Mouse (Mus musculus) neural tube, embryonic 15.5 days (tissue): ENCODE results near the gene Sema6d. TPM values are rescaled to one million over a fixed set of nuclear protein-coding genes. Genes with fewer than 3 reads are reported as not detected.
"Not testable (repeated sequence)": the region's sequence is repeated elsewhere in the genome, so short reads cannot be mapped to it uniquely, and the experiment has no call there.

Experiments
- ATAC-seq: fragments of 200-750 bp; cut with Nextera tagmentation; 2 replicates; pipeline ENCODE4 v1.8.0; 2017; ENCODE audit warnings: mild to moderate bottlenecking, moderate TSS enrichment, moderate library complexity; ENCODE audit not compliant: low FRiP score
- H3K27ac ChIP-seq: fragments of 300-500 bp; sonication (generic); replicated peaks from 2 replicates; pipeline ENCODE4 v1.5.1; 2015; ENCODE audit warnings: mild to moderate bottlenecking, inconsistent platforms
- H3K27me3 ChIP-seq: fragments of 300-500 bp; sonication (generic); replicated peaks from 2 replicates; pipeline ENCODE4 v1.6.1; 2015; ENCODE audit warnings: inconsistent platforms
- H3K36me3 ChIP-seq: fragments of 300-500 bp; sonication (generic); 2 replicates; pipeline ENCODE4 v1.6.1; 2015; ENCODE audit warnings: inconsistent platforms
- H3K4me1 ChIP-seq: fragments of 300-500 bp; sonication (generic); 2 replicates; pipeline ENCODE4 v1.6.1; 2015; ENCODE audit warnings: inconsistent platforms
- H3K4me2 ChIP-seq: fragments of 300-500 bp; sonication (generic); 2 replicates; pipeline ENCODE4 v1.6.1; 2015; ENCODE audit warnings: inconsistent platforms, mild to moderate bottlenecking, moderate library complexity
- H3K4me3 ChIP-seq: fragments of 300-500 bp; sonication (generic); replicated peaks from 2 replicates; pipeline ENCODE4 v1.5.1; 2015; ENCODE audit warnings: mild to moderate bottlenecking, inconsistent platforms
- H3K9ac ChIP-seq: fragments of 300-500 bp; sonication (generic); replicated peaks from 2 replicates; pipeline ENCODE4 v1.6.1; 2015; ENCODE audit warnings: mild to moderate bottlenecking, inconsistent platforms
- H3K9me3 ChIP-seq: fragments of 300-500 bp; sonication (generic); replicated peaks from 2 replicates; pipeline ENCODE4 v1.6.1; 2016; ENCODE audit warnings: inconsistent platforms
- WGBS: fragments of 180-500 bp; shearing (Covaris S2); methylation state at CpG from one replicate; pipeline ENCODE4 v1.1.7; 2015; ENCODE audit warnings: mixed read lengths; 5-methylcytosine and 5-hydroxymethylcytosine counted together
- polyA plus RNA-seq: library from polyadenylated mRNA; unstranded; fragments of >200 nt; fragmentation: Nextera tagmentation; extraction: Ambion mirVana; gene quantifications from 2 replicates; pipeline ENCODE4 v1.2.1, GENCODE M21; 2015

The Sema6d gene
- polyA plus RNA-seq, 1 experiment from 2014 or later, result 50.4 TPM

DNA sequence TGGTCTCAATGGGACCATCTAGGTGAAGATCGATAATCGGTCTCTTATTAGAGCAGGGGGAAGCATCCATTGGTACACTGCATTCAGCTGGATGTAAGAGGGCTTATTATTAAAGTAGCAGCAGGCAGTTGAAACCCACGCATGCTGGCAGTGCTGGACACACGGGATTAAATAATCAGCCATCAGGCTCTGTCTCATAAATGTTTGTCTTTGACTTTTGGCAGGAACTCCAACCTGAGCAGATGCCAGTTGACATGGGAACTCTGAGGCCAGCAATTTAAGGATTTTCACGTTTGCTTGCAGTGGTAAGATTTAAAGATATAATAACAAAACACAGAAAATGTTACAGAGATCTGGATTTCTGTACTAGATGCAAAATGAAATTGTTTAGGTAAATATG, 208.6 kb downstream of the Sema6d start:
- Histone ChIP-seq H3K27me3 (no peaks in the 10 kb centered on the region), H3K9me3 (no peaks in the 10 kb centered on the region; the same call in 1 of the 2 replicates), H3K9ac (no peak overlapping the region), H3K4me3 (no peak overlapping the region), H3K4me1 (no peaks in the 10 kb centered on the region), H3K36me3 (no peaks in the 10 kb centered on the region), H3K4me2 (no peak overlapping the region), H3K27ac (no peak overlapping the region)
- no peak for ATAC-seq
- WGBS, result 42% methylated on average over 5 of the region's 5 CpGs

DNA sequence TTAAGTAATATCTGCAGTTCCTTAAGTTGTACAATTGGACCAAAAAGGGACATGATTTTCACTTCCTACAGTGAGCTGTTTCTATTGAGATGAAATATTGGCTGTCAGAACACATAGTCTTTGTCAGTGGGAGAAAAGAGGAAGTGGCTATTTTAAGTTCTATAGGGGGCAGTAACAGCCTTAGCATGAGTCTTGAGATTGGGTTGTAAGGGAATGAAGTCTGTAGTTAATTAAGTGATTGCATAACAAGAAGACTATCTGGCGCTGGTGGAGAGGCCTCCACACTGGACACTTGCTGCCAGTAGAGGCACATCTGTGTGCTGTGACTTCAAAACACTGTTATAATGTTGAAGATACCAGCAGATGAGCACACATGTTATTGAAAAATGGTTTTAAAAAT, 209.1 kb downstream of the Sema6d start:
- H3K27me3 ChIP-seq, result no peaks in the 10 kb centered on the region
- H3K9ac ChIP-seq, result no peak overlapping the region
- no peak for ATAC-seq
- 78% methylated on average over 1 of the region's 1 CpGs for WGBS
- H3K4me2 ChIP-seq, result no peak overlapping the region
- no peak overlapping the region for H3K27ac ChIP-seq
- H3K36me3 ChIP-seq, result no peaks in the 10 kb centered on the region
- no peak overlapping the region for H3K4me3 ChIP-seq
- H3K4me1 ChIP-seq, result no peaks in the 10 kb centered on the region
- no peaks in the 10 kb centered on the region; the same call in 1 of the 2 replicates for H3K9me3 ChIP-seq

DNA sequence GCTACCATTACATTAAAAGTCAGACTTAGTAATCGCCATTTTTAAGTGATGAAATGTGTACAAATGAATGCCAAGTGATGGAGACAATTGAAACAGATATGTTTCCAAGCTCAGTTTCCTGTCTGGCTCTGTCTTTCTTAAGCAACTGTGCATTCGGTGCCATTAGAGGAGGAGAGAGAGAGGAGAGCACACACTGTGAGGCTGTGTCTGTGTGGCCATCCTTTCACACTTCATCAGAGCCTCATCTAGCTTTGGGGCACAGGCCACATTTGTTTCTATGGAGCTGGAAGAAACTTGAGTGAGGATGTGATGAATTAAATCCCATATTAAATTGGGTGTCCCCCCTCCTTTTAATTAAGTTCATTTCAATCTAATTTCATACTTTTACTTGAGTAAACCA, 218.8 kb downstream of the Sema6d start:
- 70% methylated on average over 2 of the region's 2 CpGs for WGBS
- no peaks in the 10 kb centered on the region for H3K4me1 ChIP-seq

DNA sequence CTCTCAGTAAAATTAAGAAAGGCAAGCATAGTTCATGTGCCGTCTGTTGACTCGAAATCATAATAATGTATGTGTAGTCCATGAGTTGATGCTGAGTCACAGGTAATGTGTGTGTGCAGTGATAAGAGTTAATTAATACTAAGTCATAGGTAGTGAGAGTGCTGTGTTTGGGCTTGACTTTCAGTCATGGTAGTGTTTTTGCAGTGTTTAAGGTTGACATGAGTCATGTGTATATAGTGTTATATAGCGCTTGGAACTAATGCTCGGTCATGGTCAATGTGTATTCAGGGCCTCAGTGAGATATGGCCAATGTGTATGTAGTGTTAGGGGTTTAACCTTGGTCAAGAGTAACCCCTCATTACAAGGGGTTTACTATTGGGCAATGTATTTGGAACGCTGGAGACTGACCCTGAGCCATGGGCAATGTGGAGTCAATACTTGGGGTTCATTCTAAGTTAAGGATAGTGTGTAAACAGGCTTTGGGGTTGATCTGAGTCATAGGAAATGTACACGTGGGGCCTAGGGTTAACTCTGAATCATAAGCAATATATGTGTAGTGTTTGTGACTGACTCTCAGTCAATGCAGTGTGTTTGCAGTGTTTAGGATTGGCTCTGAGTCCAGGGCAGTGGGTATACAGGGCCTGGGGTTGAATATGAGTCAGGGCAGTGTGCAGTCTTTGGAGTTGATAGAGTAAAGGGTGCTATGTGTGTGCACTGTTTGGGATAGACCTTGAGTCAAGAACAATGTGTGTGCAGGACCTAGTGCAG, 219.8 kb downstream of the Sema6d start:
- no peaks in the 10 kb centered on the region for H3K36me3 ChIP-seq
- no peaks in the 10 kb centered on the region for H3K9me3 ChIP-seq
- no peaks in the 10 kb centered on the region for H3K27me3 ChIP-seq
- no peak overlapping the region for H3K9ac ChIP-seq
- no peak overlapping the region for H3K4me2 ChIP-seq
- no peak for ATAC-seq
- 91% methylated on average over 6 of the region's 6 CpGs for WGBS
- no peak overlapping the region for H3K27ac ChIP-seq
- H3K4me1 ChIP-seq, result no peaks in the 10 kb centered on the region
- H3K4me3 ChIP-seq, result no peak overlapping the region

More for the DNA sequence above, 218.8 kb downstream of the Sema6d start:
- no peak overlapping the region for H3K27ac ChIP-seq
- H3K4me2 ChIP-seq, result no peak overlapping the region
- no peaks in the 10 kb centered on the region for H3K36me3 ChIP-seq
- H3K9ac ChIP-seq, result no peak overlapping the region
- ATAC-seq, result no peak
- H3K27me3 ChIP-seq, result no peaks in the 10 kb centered on the region
- H3K9me3 ChIP-seq, result no peaks in the 10 kb centered on the region
- no peak overlapping the region for H3K4me3 ChIP-seq

DNA sequence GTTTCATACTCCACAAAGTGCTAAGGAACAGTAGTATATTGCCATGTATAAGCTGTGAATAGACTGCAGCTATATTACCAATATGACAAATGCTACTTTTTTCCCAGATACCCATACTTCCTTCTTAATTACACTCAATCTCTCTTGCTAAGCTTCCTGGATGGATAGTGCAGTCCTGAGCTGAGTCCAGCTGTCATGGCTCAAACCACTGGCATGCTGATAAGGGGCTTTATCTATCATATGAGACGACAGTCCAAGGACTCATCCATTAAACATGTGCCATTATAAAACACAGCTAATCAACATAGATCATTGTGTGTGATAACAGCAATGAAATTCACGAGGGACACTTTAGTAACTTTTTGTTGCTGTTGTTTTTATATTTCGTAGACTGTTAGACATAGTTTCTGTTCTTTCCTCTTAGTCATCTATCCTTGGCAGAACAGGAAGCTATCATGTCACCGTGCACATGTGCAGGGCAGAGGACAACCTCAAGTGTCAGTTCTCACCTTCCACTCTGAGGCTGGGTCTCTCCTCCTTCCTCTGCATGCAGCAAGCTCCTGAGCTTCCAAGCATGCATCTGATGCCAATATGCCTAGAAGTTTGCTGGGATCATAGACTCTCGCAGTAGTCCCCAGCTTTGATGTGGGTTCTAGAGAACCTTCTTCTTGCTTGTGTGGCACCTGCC, 232.9 kb downstream of the Sema6d start:
- H3K9ac ChIP-seq, result no peak overlapping the region
- H3K36me3 ChIP-seq, result no peaks in the 10 kb centered on the region
- 79% methylated on average over 5 of the region's 5 CpGs for whole genome bisulfite sequencing
- no peak overlapping the region for H3K4me3 ChIP-seq
- no peak for ATAC-seq
- H3K4me2 ChIP-seq, result no peak overlapping the region
- H3K27me3 ChIP-seq, result no peaks in the 10 kb centered on the region
- H3K9me3 ChIP-seq, result no peaks in the 10 kb centered on the region
- H3K27ac ChIP-seq, result no peak overlapping the region
- no peaks in the 10 kb centered on the region for H3K4me1 ChIP-seq

DNA sequence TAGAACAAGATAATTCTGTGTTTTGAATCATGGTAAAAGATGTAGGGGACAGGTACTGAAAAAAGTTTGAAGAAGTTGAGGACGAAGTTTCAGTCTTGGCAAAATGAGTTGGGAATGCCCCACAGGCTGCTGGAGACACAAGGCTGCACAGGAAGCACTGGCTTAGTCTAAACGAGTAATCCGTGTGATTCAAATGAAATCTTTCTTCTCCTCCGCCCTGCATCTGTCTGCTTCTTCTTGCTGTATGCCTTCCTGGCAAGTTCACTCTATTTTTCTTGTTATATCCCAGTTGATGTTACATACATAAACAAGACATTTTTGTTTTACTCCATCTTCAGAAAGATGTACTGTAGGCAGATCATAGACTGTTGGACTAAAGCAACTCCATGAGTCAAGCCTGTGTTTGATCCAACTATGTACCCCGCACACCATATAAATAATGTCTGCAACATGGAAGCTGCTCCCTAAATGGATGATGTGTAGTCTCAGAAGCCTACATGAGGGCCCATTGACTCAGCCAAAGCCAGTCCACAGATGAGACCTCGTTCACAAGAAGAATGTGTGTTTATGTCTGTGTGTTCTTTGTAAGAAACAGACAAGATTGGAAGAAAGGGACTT, 234.4 kb downstream of the Sema6d start:
- no peak overlapping the region for H3K9ac ChIP-seq
- 87% methylated on average over 6 of the region's 6 CpGs for WGBS
- H3K27me3 ChIP-seq, result no peaks in the 10 kb centered on the region
- H3K36me3 ChIP-seq, result no peaks in the 10 kb centered on the region
- H3K27ac ChIP-seq, result no peak overlapping the region
- H3K4me2 ChIP-seq, result no peak overlapping the region
- no peaks in the 10 kb centered on the region for H3K4me1 ChIP-seq
- no peak overlapping the region for H3K4me3 ChIP-seq
- ATAC-seq, result no peak
- H3K9me3 ChIP-seq, result no peaks in the 10 kb centered on the region

DNA sequence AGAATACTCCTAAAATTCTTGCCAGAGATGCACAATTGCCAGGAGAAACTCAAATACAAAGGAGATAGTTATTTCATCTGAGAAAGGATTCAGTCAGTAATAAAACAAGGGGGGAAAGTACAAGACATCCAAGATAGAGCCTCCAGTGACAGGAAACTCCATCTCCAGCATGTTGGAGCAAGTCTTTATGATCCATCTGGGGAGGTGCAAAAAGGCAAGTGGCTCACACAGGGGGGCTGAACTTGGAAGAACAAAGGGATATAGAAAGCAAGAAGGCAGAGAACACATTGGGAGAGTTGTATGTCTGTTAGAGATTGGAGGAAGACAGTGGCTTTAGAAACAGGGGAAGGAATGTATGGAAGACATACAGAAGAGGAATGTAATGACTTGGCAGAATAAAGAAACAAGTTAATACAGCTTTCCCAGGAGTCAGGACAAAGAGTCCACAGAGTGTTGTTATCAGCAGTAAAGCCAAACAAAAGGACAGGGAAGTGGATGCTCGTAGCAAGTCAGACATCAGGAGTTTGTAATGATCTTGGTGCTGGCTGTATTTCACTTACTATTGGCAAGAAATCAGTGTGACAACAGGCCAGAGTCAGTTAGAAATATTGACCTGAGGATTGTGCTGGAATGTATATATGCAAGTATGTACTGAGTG, 239.8 kb downstream of the Sema6d start:
- Histone ChIP-seq H3K9me3 (no peaks in the 10 kb centered on the region), H3K27me3 (no peaks in the 10 kb centered on the region), H3K4me2 (no peak overlapping the region), H3K4me3 (no peak overlapping the region), H3K9ac (no peak overlapping the region), H3K36me3 (no peaks in the 10 kb centered on the region), H3K4me1 (no peaks in the 10 kb centered on the region), H3K27ac (no peak overlapping the region)
- ATAC-seq, result no peak
- 15% methylated on average over 1 of the region's 1 CpGs for WGBS

DNA sequence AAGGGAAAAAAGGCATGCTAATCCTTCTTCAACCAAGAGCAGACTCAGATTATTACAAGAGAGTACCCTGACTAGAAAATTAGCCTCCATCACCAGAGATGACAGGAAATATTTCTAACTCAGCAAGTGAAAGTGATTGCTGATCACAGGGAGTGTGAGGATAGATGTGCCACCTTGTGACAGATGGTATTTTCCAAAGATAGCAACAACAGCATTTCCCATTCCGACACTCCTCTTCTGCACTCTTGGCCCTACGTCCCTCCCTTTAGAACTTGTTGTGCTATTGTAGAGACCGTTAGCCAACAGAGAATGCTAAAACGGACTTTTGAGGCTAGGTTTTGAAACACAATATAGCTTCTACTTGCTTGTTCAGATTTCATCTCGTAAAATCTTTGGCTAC, 243.1 kb downstream of the Sema6d start:
- 86% methylated on average over 5 of the region's 5 CpGs for WGBS
- Histone ChIP-seq H3K27ac (no peak overlapping the region), H3K4me2 (no peak overlapping the region), H3K9me3 (no peaks in the 10 kb centered on the region), H3K36me3 (no peaks in the 10 kb centered on the region), H3K4me3 (no peak overlapping the region), H3K27me3 (no peaks in the 10 kb centered on the region), H3K9ac (no peak overlapping the region), H3K4me1 (no peaks in the 10 kb centered on the region)
- ATAC-seq, result no peak

DNA sequence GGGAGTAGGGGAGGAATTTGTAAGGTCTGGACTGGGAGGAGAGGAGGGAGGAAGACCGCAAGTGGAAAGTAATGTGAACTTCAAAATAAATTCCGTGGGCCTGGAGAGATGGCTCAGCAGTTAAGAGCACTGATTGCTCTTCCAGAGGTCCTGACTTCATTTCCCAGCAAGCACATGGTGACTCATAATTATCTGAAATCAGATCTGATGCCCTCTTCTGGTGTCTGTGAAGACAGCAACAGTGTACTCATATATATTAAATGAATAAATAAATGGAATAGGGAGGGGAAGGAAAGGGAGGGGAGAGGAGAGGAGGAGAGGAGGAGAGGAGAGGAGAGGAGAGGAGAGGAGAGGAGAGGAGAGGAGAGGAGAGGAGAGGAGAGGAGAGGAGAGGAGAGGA, 244.9 kb downstream of the Sema6d start:
- H3K36me3 ChIP-seq, H3K9ac ChIP-seq, H3K4me2 ChIP-seq, H3K9me3 ChIP-seq, H3K27me3 ChIP-seq, H3K4me1 ChIP-seq, ATAC-seq, H3K4me3 ChIP-seq, H3K27ac ChIP-seq: not testable (repeated sequence)
- WGBS, result 80% methylated on average over 2 of the region's 2 CpGs

DNA sequence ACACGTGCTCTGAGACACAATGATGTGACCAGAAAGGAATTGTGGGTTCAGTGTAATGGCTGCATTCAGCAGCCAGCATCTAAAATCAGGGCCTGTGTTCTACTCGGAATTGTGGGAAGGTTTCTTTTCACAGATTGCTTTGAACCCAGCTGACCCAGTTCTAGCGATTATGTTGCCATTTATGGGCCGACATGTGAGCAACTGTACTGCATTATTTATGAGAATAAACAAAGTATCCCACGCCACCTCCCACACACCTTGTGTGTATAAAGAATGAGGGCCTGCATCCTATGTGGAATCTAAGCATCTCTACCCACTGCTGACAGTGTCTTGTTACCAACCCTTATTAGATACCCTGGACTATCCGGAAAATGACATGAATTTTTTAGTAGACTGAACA, 248.5 kb downstream of the Sema6d start:
- 54% methylated on average over 6 of the region's 6 CpGs for WGBS
- Histone ChIP-seq H3K27me3 (no peaks in the 10 kb centered on the region), H3K9me3 (no peaks in the 10 kb centered on the region), H3K9ac (no peak overlapping the region), H3K4me1 (no peaks in the 10 kb centered on the region), H3K4me3 (no peak overlapping the region), H3K36me3 (no peaks in the 10 kb centered on the region), H3K4me2 (no peak overlapping the region), H3K27ac (no peak overlapping the region)
- ATAC-seq, result no peak

DNA sequence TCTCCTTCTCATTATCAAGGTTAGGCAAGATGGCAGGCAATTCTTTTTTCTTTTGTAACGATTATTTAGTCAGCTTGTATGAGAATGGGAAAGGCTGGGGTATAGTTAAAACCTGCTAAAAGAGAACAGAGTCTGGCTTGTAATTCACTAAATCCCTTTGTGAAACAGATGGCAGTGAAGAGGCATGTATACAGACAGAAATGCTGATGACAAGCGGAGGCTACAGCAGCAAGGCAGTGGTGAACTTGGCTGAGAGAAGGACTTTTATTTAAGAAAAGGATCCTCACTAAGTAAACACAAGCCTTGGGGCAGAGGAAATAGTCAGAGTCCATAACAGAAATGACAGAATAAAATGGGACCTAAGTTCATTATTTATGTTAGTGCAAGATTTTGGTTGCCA, 264.4 kb downstream of the Sema6d start:
- no peaks in the 10 kb centered on the region for H3K27me3 ChIP-seq
- H3K9ac ChIP-seq, result no peak overlapping the region
- no peak overlapping the region for H3K4me3 ChIP-seq
- ATAC-seq, result no peak
- H3K36me3 ChIP-seq, result no peaks in the 10 kb centered on the region
- H3K27ac ChIP-seq, result no peak overlapping the region
- H3K4me1 ChIP-seq, result no peaks in the 10 kb centered on the region
- WGBS, result 80% methylated on average over 2 of the region's 2 CpGs
- H3K4me2 ChIP-seq, result no peak overlapping the region
- no peaks in the 10 kb centered on the region for H3K9me3 ChIP-seq
